Mouse (Mus musculus) heart, postnatal 0 days (tissue): ENCODE results near the gene Platr17.

ENCODE experiments used
- CTCF ChIP-seq: IDR thresholded peaks from 2 replicates; pipeline ENCODE4 v1.5.1; 2016; ENCODE audit warnings: antibody characterized with exemption, control low read depth, low read depth
- EP300 ChIP-seq: IDR thresholded peaks from 2 replicates; pipeline ENCODE4 v1.6.1; 2016; ENCODE audit warnings: antibody characterized with exemption, low read depth

DNA sequence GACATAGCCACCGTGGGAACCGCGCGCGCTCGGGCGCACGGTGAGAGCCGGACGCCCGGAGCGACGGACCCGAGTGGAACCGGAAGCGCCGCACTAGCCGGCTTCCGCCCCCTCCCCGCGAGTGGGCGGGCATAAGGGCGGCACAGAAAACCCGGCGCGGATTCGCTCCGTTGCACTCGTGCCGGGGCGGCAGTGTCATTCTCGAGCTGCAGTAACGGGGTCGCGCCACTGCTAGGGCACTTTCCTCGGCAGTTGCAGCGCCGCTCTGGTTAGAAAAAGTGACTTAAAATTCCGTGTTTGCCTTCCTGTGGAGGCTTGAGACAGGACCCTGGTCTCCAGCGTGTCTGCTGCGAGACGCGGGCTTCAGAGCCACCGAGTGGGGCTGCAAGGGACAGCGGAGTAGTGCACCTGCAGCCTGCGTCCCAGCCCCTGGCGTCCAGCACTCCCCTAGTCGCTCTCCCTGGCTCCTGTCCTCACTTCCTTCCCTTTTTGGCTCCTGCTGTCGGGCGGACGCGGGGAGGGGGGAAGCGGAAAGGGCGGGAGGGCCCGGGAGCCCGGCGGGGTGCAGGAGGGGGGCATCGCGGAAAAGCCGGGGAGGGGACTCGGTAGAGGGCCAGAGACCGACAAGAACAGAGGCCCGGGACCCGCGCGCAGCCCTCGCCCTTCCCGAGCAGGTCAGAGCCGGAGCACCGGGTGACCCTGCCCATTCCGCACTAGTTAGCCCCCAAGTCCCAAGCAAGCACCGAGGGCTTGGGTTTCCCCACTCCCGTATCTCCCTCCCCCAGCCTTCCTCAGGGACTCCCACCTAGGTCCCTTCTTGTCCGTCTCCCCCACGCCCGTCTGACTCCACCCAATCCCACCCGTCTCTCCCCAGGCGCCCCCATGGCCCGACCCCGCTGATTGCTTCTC lies 24.7 kb downstream of the Platr17 start, which contains the start of gene Rgl2:
- peak; percentile 15; the same call in 1 of the 2 replicates for TF ChIP-seq CTCF
- peak; percentile 55; the same call in 1 of the 2 replicates for TF ChIP-seq EP300
